Mouse (Mus musculus): ENCODE results near the gene Cldn15. TPM values are rescaled to one million over a fixed set of nuclear protein-coding genes. Genes with fewer than 3 reads are reported as not detected.

The Cldn15 gene
- polyA plus RNA-seq, 2 experiments: 2.8 to 4.2 TPM

GRCm38 (mm10) chr5:136980974-136981373 is 14.6 kb downstream of the Cldn15 start:
- Histone ChIP-seq H3K9me3 (ENCODE audit: control insufficient read depth, low read length) (no peaks in the 10 kb centered on the region), H3K4me3 (ENCODE audit: insufficient read depth in 1 of 2, low read depth in 2 of 2, low read length in 2 of 2) (no peak overlapping the region), H3K36me3 (replicated peaks; ENCODE audit: control insufficient read depth, insufficient read depth, low read depth) (peaks cover 3% of the 10 kb centered on the region), H3K4me1 (replicated peaks; ENCODE audit: control insufficient read depth in 2 of 2, insufficient read depth in 2 of 2, low read length in 1 of 2) (peaks cover 0 to 4% of the 10 kb centered on the region in 2 experiments; a peak in 2 of 4 replicates), H3K9ac (replicated peaks) (no peak overlapping the region), H3K27ac (no peak overlapping the region), H3K4me2 (ENCODE audit: low read depth) (no peak overlapping the region), H3K27me3 (ENCODE audit: control insufficient read depth, insufficient read depth, low read length) (no peaks in the 10 kb centered on the region)
- ATAC-seq (ENCODE audit: insufficient read depth) (no peak), DNase-seq (ENCODE audit: low read depth in 3 of 3, low spot score in 3 of 3) (no peak)
- TF ChIP-seq EP300 (IDR thresholded peaks at IDR 0.05; ENCODE audit: low read depth) (no peak), CTCF (IDR thresholded peaks at IDR 0.05; ENCODE audit: low read depth) (peak; percentile 50)
- WGBS (ENCODE audit: insufficient replicate concordance): 71% methylated on average over 8 of the region's 8 CpGs

- no peaks in the 10 kb centered on the region for H3K27me3 ChIP-seq (ENCODE audit: control insufficient read depth, insufficient read depth, low read length)
- no peak overlapping the region for H3K4me2 ChIP-seq (ENCODE audit: low read depth)
- no peak overlapping the region for H3K9ac ChIP-seq (replicated peaks)
Measured at GRCm38 (mm10) chr5:136982338-136982930, 16.0 kb downstream of the Cldn15 start.

GRCm38 (mm10) chr5:136984828-136985227 is 18.4 kb downstream of the Cldn15 start:
- TF ChIP-seq EP300 (IDR thresholded peaks at IDR 0.05; ENCODE audit: low read depth) (no peak), CTCF (IDR thresholded peaks at IDR 0.05; ENCODE audit: low read depth) (no peak)
- no peak for ATAC-seq (ENCODE audit: insufficient read depth)
- no peak for DNase-seq (ENCODE audit: low read depth in 3 of 3, low spot score in 3 of 3)
- Histone ChIP-seq H3K27ac (no peak overlapping the region), H3K9me3 (ENCODE audit: control insufficient read depth, low read length) (no peaks in the 10 kb centered on the region), H3K4me1 (replicated peaks; ENCODE audit: control insufficient read depth in 2 of 2, insufficient read depth in 2 of 2, low read length in 1 of 2) (peaks cover 0 to 13% of the 10 kb centered on the region in 2 experiments; a peak in 2 of 4 replicates), H3K4me3 (ENCODE audit: insufficient read depth in 1 of 2, low read depth in 2 of 2, low read length in 2 of 2) (no peak overlapping the region), H3K27me3 (ENCODE audit: control insufficient read depth, insufficient read depth, low read length) (no peaks in the 10 kb centered on the region), H3K4me2 (ENCODE audit: low read depth) (no peak overlapping the region), H3K9ac (replicated peaks) (no peak overlapping the region), H3K36me3 (replicated peaks; ENCODE audit: control insufficient read depth, insufficient read depth, low read depth) (peaks cover 3% of the 10 kb centered on the region)
- 61% methylated on average over 14 of the region's 14 CpGs for WGBS (ENCODE audit: insufficient replicate concordance)

More at GRCm38 (mm10) chr5:136982338-136982930, 16.0 kb downstream of the Cldn15 start:
- Histone ChIP-seq H3K27ac (no peak overlapping the region), H3K4me3 (ENCODE audit: insufficient read depth in 1 of 2, low read depth in 2 of 2, low read length in 2 of 2) (no peak overlapping the region), H3K9me3 (ENCODE audit: control insufficient read depth, low read length) (no peaks in the 10 kb centered on the region), H3K36me3 (replicated peaks; ENCODE audit: control insufficient read depth, insufficient read depth, low read depth) (peaks cover 3% of the 10 kb centered on the region), H3K4me1 (replicated peaks; ENCODE audit: control insufficient read depth in 2 of 2, insufficient read depth in 2 of 2, low read length in 1 of 2) (peaks cover 0 to 10% of the 10 kb centered on the region in 2 experiments; a peak in 2 of 4 replicates)
- WGBS (ENCODE audit: insufficient replicate concordance): 53% methylated on average over 15 of the region's 16 CpGs
- DNase-seq (ENCODE audit: low read depth in 3 of 3, low spot score in 3 of 3) (no peak), ATAC-seq (ENCODE audit: insufficient read depth) (no peak)
- TF ChIP-seq CTCF (IDR thresholded peaks at IDR 0.05; ENCODE audit: low read depth): peak; percentile 69
- no peak for TF ChIP-seq EP300 (IDR thresholded peaks at IDR 0.05; ENCODE audit: low read depth)

- H3K4me2 ChIP-seq (ENCODE audit: low read depth): peak within 1 kb of the TSS; percentile 92
- H3K27ac ChIP-seq: peak within 1 kb of the TSS; percentile 75
- H3K9me3 ChIP-seq (ENCODE audit: control insufficient read depth, low read length): no peaks in the 10 kb centered on the region
- ATAC-seq (ENCODE audit: insufficient read depth): peak; percentile 92
- peak; percentile 99 for DNase-seq (ENCODE audit: low read depth in 3 of 3, low spot score in 3 of 3)
- TF ChIP-seq CTCF (IDR thresholded peaks at IDR 0.05; ENCODE audit: low read depth): peak; percentile 18; the same call in 1 of the 2 replicates
- no peak for TF ChIP-seq EP300 (IDR thresholded peaks at IDR 0.05; ENCODE audit: low read depth)
- H3K27me3 ChIP-seq (ENCODE audit: control insufficient read depth, insufficient read depth, low read length): no peaks in the 10 kb centered on the region
- H3K9ac ChIP-seq (replicated peaks): peak within 1 kb of the TSS; percentile 93
- peak within 1 kb of the TSS; percentile 93 to 98 for H3K4me3 ChIP-seq (ENCODE audit: insufficient read depth in 1 of 2, low read depth in 2 of 2, low read length in 2 of 2)
- WGBS (ENCODE audit: insufficient replicate concordance): under 1% methylated on average over 26 of the region's 26 CpGs
- no peaks in the 10 kb centered on the region for H3K36me3 ChIP-seq (replicated peaks; ENCODE audit: control insufficient read depth, insufficient read depth, low read depth)
- peaks cover 0 to 13% of the 10 kb centered on the region in 2 experiments; a peak in 2 of 4 replicates for H3K4me1 ChIP-seq (replicated peaks; ENCODE audit: control insufficient read depth in 2 of 2, insufficient read depth in 2 of 2, low read length in 1 of 2)
Measured at GRCm38 (mm10) chr5:136986695-136987137, 20.3 kb downstream of the Cldn15 start, which contains the start of gene Plod3. Plod3 (plus strand) TSS chr5:136987019.

GRCm38 (mm10) chr5:136987138-136987933 is 20.9 kb downstream of the Cldn15 start:
- ATAC-seq (ENCODE audit: insufficient read depth) (peak; percentile 68), DNase-seq (ENCODE audit: low read depth in 3 of 3, low spot score in 3 of 3) (peak; percentile 59 to 78 (median 64))
- no peak for TF ChIP-seq CTCF (IDR thresholded peaks at IDR 0.05; ENCODE audit: low read depth)
- no peak for TF ChIP-seq EP300 (IDR thresholded peaks at IDR 0.05; ENCODE audit: low read depth)
- H3K36me3 ChIP-seq (replicated peaks; ENCODE audit: control insufficient read depth, insufficient read depth, low read depth): no peaks in the 10 kb centered on the region
- H3K27ac ChIP-seq: peak overlapping the region; percentile 75
- WGBS (ENCODE audit: insufficient replicate concordance): under 1% methylated on average over 67 of the region's 67 CpGs
- peak overlapping the region; percentile 92 for H3K4me2 ChIP-seq (ENCODE audit: low read depth)
- H3K4me3 ChIP-seq (ENCODE audit: insufficient read depth in 1 of 2, low read depth in 2 of 2, low read length in 2 of 2): peak overlapping the region; percentile 93 to 98
- peaks cover 0 to 13% of the 10 kb centered on the region in 2 experiments; a peak in 2 of 4 replicates for H3K4me1 ChIP-seq (replicated peaks; ENCODE audit: control insufficient read depth in 2 of 2, insufficient read depth in 2 of 2, low read length in 1 of 2)
- no peaks in the 10 kb centered on the region for H3K27me3 ChIP-seq (ENCODE audit: control insufficient read depth, insufficient read depth, low read length)
- peak overlapping the region; percentile 93 for H3K9ac ChIP-seq (replicated peaks)
- H3K9me3 ChIP-seq (ENCODE audit: control insufficient read depth, low read length): no peaks in the 10 kb centered on the region
